Mouse (Mus musculus) heart, adult 2 months (tissue): ENCODE results near the gene Cbl.

ENCODE experiments used
- CTCF ChIP-seq: fragments of 200-600 bp; IDR thresholded peaks from 2 replicates; pipeline ENCODE4 v1.8.1; 2022; ENCODE audit warnings: antibody characterized with exemption, mild to moderate bottlenecking, moderate library complexity
- EP300 ChIP-seq: fragments of 200-500 bp; IDR thresholded peaks from 2 replicates; pipeline ENCODE4 v1.6.1; 2011; ENCODE audit warnings: low read depth, low read length, control low read depth; ENCODE audit not compliant: insufficient read depth

- TF ChIP-seq EP300 (no peak), CTCF (no peak)
Measured at GRCm38 (mm10) chr9:44114453-44114852, 119.4 kb downstream of the Cbl start.
